Mouse (Mus musculus) intestine, embryonic 14.5 days (tissue): ENCODE measurements at regions not wholly inside any gene's neighbourhood (a gene's known extent, or its start where the extent isn't known, plus 50 kb on each side); places are given as distances from the start of the nearest gene placed in this dataset.

Source experiments
- ATAC-seq: fragments of 200-750 bp; cut with Nextera tagmentation; replicated peaks from 2 replicates; pipeline ENCODE4 v1.8.0; 2017; ENCODE audit warnings: low read depth, moderate number of reproducible peaks, moderate TSS enrichment, moderate library complexity; ENCODE audit not compliant: low FRiP score, low TSS enrichment
- DNase-seq: peaks from one replicate; pipeline ENCODE4 v3.0.0-alpha.2; 2018; ENCODE audit warnings: low spot score
- H3K27ac ChIP-seq: fragments of 300-500 bp; sonication (generic); 2 replicates; pipeline ENCODE4 v1.5.1; 2014; ENCODE audit warnings: low read depth, mild to moderate bottlenecking, control low read depth
- H3K27me3 ChIP-seq: fragments of 300-500 bp; sonication (generic); replicated peaks from 2 replicates; pipeline ENCODE4 v1.6.1; 2014; ENCODE audit warnings: low read length, control low read depth; ENCODE audit not compliant: control insufficient read depth, insufficient read depth
- H3K36me3 ChIP-seq: fragments of 300-500 bp; sonication (generic); 2 replicates; pipeline ENCODE4 v1.6.1; 2014; ENCODE audit warnings: low read length, control low read depth; ENCODE audit not compliant: control insufficient read depth, insufficient read depth
- H3K4me1 ChIP-seq: fragments of 300-500 bp; sonication (generic); replicated peaks from 2 replicates; pipeline ENCODE4 v1.6.1; 2014; ENCODE audit warnings: low read length, control low read depth, mixed read lengths; ENCODE audit not compliant: control insufficient read depth, insufficient read depth
- H3K4me2 ChIP-seq: fragments of 300-500 bp; sonication (generic); 2 replicates; pipeline ENCODE4 v1.6.1; 2014; ENCODE audit warnings: low read length
- H3K4me3 ChIP-seq: fragments of 300-500 bp; sonication (generic); 2 replicates; pipeline ENCODE4 v1.5.1; 2014; ENCODE audit warnings: low read depth, low read length, control low read depth, mixed read lengths
- H3K9ac ChIP-seq: fragments of 300-500 bp; sonication (generic); 2 replicates; pipeline ENCODE4 v1.6.1; 2014; ENCODE audit warnings: mild to moderate bottlenecking, low read length
- H3K9me3 ChIP-seq: fragments of 300-500 bp; sonication (generic); 2 replicates; pipeline ENCODE4 v1.6.1; 2016; ENCODE audit warnings: low read length, control low read depth; ENCODE audit not compliant: control insufficient read depth
- WGBS: fragments of 180-500 bp; shearing (Covaris S2); extraction: QIAGEN DNeasy Blood & Tissue Kit; methylation state at CpG from one replicate; pipeline ENCODE4 v1.1.7; 2014; 5-methylcytosine and 5-hydroxymethylcytosine counted together

DNA sequence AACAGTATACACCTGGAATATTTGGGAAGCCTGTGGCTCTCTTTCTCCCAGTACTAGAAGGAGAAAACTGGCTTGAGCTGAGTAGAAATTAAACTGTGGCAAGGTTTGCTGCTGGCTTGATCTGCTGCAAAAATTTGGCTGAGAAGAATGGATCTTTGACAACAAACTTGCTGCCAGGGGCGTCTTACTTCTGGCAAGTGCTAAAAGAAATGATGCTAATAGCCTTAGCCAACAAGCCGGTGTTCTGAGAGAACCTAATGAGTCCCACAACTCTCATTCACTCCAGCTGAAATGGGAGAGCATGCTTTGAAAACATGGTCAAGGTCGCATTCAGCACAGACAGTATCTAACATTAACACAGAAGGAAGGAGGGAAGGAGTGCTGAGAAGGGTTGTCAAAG lies 885.8 kb upstream of the Ddx18 start:
- Histone ChIP-seq H3K27me3 (no peaks in the 10 kb centered on the region), H3K9me3 (no peaks in the 10 kb centered on the region), H3K9ac (no peak overlapping the region), H3K36me3 (no peaks in the 10 kb centered on the region), H3K4me3 (no peak overlapping the region), H3K27ac (no peak overlapping the region), H3K4me1 (no peaks in the 10 kb centered on the region), H3K4me2 (no peak overlapping the region)
- DNase-seq (no peak), ATAC-seq (no peak)
- WGBS, result 82% methylated on average over 3 of the region's 3 CpGs

DNA sequence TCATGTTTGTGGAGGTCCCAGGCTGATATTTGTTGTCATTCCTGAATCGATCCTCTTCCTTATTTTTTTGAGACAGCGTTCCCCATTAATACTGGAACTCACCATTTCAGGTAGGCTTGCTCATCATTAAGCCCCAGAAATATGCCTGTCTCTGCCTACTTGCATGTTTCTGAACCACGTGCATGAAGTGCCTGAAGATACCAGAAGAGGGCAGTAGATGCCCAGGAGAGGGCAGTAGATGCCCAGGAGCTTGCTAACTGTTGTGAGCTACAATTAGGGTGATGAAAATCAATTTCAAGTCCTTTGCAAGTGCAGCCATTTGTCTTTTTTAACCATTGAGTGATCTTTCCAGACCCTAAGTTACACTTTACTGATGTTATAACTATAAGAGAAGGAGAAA lies 871.6 kb upstream of the Ddx18 start:
- whole genome bisulfite sequencing, result 63% methylated on average over 3 of the region's 3 CpGs
- H3K4me2 ChIP-seq, result no peak overlapping the region
- no peaks in the 10 kb centered on the region for H3K36me3 ChIP-seq
- no peak overlapping the region for H3K4me3 ChIP-seq
- ATAC-seq, result no peak
- H3K27ac ChIP-seq, result no peak overlapping the region
- H3K9ac ChIP-seq, result no peak overlapping the region
- DNase-seq, result no peak
- H3K27me3 ChIP-seq, result no peaks in the 10 kb centered on the region
- H3K4me1 ChIP-seq, result no peaks in the 10 kb centered on the region
- no peaks in the 10 kb centered on the region for H3K9me3 ChIP-seq

DNA sequence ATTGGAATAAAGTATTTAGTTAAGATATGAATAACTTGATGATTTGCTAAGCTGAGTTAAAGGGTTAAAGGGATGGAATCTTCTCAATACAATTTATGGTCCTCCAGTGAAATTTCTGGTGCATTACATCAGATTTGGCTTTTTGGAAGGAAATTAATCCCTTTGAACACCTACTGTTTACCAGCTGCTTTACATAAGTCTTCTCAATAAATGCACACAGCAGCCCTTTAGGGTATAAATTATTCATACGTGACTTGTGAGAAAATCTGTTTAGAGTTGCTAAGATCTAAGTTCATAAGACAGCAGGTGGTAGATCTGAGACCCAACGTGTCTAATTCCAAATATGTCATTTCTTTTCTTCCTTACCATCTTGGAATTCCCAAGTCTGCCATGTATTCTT lies 855.7 kb upstream of the Ddx18 start:
- no peaks in the 10 kb centered on the region for H3K9me3 ChIP-seq
- no peak overlapping the region for H3K9ac ChIP-seq
- ATAC-seq (no peak), DNase-seq (no peak)
- WGBS, result 67% methylated on average over 2 of the region's 2 CpGs
- no peak overlapping the region for H3K27ac ChIP-seq
- H3K4me2 ChIP-seq, result no peak overlapping the region
- no peaks in the 10 kb centered on the region for H3K27me3 ChIP-seq
- no peaks in the 10 kb centered on the region for H3K36me3 ChIP-seq
- H3K4me3 ChIP-seq, result no peak overlapping the region
- no peaks in the 10 kb centered on the region for H3K4me1 ChIP-seq

- Histone ChIP-seq H3K4me2 (no peak overlapping the region), H3K36me3 (no peaks in the 10 kb centered on the region), H3K4me1 (no peaks in the 10 kb centered on the region), H3K9me3 (no peaks in the 10 kb centered on the region), H3K27ac (no peak overlapping the region), H3K4me3 (no peak overlapping the region), H3K27me3 (no peaks in the 10 kb centered on the region), H3K9ac (no peak overlapping the region)
- 94% methylated on average over 2 of the region's 2 CpGs for WGBS
- ATAC-seq (no peak), DNase-seq (no peak)
Measured at GRCm38 (mm10) chr1:122396342-122396741, 828.6 kb upstream of the Ddx18 start.

DNA sequence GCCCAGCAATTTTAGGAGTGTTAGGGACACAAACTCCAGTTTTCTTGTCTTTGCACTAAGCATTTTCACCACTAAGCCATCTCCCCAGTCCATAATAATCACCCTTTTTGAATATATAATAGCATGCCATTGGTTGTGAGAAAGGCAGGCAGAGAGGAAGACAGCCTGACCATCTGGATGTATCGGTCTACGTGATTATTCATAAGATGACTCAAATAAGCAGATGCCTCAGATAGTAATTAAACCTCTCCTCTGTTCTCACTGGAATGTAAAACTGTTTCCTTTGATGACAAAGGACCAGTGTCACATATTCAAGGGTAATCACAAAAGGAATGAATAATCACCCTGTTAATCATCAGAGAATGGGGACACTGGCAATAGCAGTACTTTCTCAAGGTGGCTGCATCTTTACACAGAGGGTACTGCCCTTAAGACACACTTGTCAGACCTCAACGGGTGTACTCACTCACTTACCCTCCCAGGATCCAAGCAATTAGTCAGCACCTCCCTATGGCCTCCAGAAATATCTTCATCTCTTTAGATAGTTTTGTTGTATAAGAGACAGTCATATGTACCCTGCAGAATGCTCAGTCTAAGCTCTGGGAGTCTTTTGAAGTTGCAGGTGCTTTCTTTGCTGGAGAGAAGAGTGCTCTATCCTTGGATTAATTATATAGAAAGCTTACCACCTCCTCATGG lies 826.0 kb upstream of the Ddx18 start:
- H3K9ac ChIP-seq, result no peak overlapping the region
- H3K4me3 ChIP-seq, result no peak overlapping the region
- H3K27me3 ChIP-seq, result no peaks in the 10 kb centered on the region
- no peaks in the 10 kb centered on the region for H3K36me3 ChIP-seq
- no peaks in the 10 kb centered on the region for H3K4me1 ChIP-seq
- DNase-seq (no peak), ATAC-seq (no peak)
- no peak overlapping the region for H3K4me2 ChIP-seq
- WGBS, result 60% methylated on average over 3 of the region's 3 CpGs
- no peak overlapping the region for H3K27ac ChIP-seq
- no peaks in the 10 kb centered on the region for H3K9me3 ChIP-seq

DNA sequence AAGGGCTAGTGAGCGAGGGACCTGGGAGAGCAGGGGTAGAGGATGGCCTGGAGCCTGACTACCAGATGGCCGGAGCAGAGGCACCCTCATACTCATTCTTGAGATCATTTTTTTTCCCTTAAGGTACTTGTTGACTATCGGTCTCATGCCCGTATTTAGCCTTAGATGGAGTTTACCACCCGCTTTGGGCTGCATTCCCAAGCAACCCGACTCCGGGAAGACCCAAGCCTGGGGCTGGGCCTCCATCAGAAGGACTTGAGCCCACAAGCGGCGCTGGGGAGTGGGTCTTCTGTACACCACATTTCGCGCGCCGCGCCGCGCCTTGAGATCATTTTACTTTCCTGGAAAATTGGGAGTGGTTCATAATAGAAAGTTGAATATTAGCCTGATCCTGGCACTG lies 789.2 kb upstream of the Ddx18 start:
- ATAC-seq, result peak; percentile 99
- H3K4me3 ChIP-seq, result no peak overlapping the region
- H3K36me3 ChIP-seq, result no peaks in the 10 kb centered on the region
- no peaks in the 10 kb centered on the region for H3K27me3 ChIP-seq
- no peak overlapping the region for H3K27ac ChIP-seq
- H3K9me3 ChIP-seq, result no peaks in the 10 kb centered on the region
- no peaks in the 10 kb centered on the region for H3K4me1 ChIP-seq
- peak; percentile 100 for DNase-seq
- no peak overlapping the region for H3K9ac ChIP-seq
- WGBS, result 93% methylated on average over 16 of the region's 16 CpGs
- H3K4me2 ChIP-seq, result no peak overlapping the region

GRCm38 (mm10) chr1:122351530-122351929 lies 783.7 kb upstream of the Ddx18 start:
- Histone ChIP-seq H3K27me3 (no peaks in the 10 kb centered on the region), H3K4me1 (no peaks in the 10 kb centered on the region), H3K4me3 (no peak overlapping the region), H3K9me3 (no peaks in the 10 kb centered on the region), H3K4me2 (no peak overlapping the region), H3K9ac (no peak overlapping the region), H3K27ac (no peak overlapping the region), H3K36me3 (no peaks in the 10 kb centered on the region)
- DNase-seq, result no peak
- no peak for ATAC-seq

DNA sequence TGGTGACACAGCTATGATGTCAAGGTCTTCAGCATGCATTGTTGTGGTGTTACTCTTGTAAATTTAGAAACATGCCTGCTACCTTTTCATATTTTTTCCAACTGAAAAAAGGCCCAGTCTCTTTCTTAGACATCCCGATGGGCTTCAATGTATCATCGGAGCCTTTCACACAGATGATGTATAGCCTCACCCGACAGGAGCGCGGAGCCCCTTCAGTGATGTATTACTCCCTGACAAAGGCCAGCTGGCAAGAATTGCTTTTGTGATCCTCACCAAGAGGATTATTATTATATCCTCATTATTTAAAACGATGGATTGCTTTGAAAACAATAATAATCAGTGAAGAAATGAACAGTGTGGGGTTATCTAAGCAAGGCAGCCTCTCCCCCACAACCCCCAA lies 765.5 kb upstream of the Ddx18 start:
- Histone ChIP-seq H3K4me1 (no peaks in the 10 kb centered on the region), H3K36me3 (no peaks in the 10 kb centered on the region), H3K4me2 (no peak overlapping the region), H3K9ac (no peak overlapping the region), H3K27ac (no peak overlapping the region), H3K9me3 (no peaks in the 10 kb centered on the region), H3K4me3 (no peak overlapping the region), H3K27me3 (no peaks in the 10 kb centered on the region)
- no peak for ATAC-seq
- no peak for DNase-seq
- WGBS, result 63% methylated on average over 6 of the region's 6 CpGs

DNA sequence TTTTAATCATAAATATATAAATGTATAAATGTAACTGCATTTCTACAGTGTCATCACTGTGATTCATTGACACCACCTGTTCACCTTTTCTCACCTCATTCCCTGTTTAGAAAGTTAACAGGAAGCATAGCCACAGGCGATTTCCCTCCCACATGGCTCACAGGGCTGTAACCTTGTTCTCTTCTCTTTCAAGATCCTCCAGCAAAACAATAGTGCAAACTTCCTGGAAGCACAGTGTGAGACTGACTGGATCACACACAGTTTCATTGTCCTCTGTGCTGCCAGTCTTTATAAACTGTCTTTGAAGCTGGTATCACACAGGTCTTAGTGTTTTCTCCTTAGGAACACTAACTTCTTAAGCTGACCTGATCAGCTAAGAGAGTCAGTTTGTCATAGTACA lies 760.5 kb upstream of the Ddx18 start:
- Histone ChIP-seq H3K4me2 (no peak overlapping the region), H3K9ac (no peak overlapping the region), H3K4me3 (no peak overlapping the region), H3K36me3 (no peaks in the 10 kb centered on the region), H3K27me3 (no peaks in the 10 kb centered on the region), H3K4me1 (no peaks in the 10 kb centered on the region), H3K27ac (no peak overlapping the region), H3K9me3 (no peaks in the 10 kb centered on the region)
- ATAC-seq (no peak), DNase-seq (no peak)
- WGBS, result 36% methylated on average over 1 of the region's 1 CpGs
